Mouse (Mus musculus) liver, adult (tissue): Measurements from ENCODE around the gene Pgs1.

Experiments used
- GATA4 ChIP-seq: IDR thresholded peaks from 2 replicates; pipeline ENCODE4 v1.6.1; 2014; ENCODE audit warnings: mild to moderate bottlenecking, low read length; ENCODE audit not compliant: insufficient replicate concordance

Pgs1 gene

GRCm38 (mm10) chr11:117968716-117969099 lies 17.4 kb upstream of the Pgs1 start:
- TF ChIP-seq GATA4: no peak

GRCm38 (mm10) chr11:117969100-117969944 lies 16.8 kb upstream of the Pgs1 start:
- no peak; the same call in 1 of the 2 replicates for TF ChIP-seq GATA4

GRCm38 (mm10) chr11:117969945-117970872 lies 15.9 kb upstream of the Pgs1 start, which contains the start of gene Socs3:
Gene Socs3 (minus strand): TSS chr11:117970047.
- no peak for TF ChIP-seq GATA4

GRCm38 (mm10) chr11:117971100-117971499 lies 15.0 kb upstream of the Pgs1 start:
- no peak for TF ChIP-seq GATA4

- TF ChIP-seq GATA4: no peak
These were observed 14.3 kb upstream of the Pgs1 start for GRCm38 (mm10) chr11:117971646-117972242.

GRCm38 (mm10) chr11:117972656-117973558 lies 13.2 kb upstream of the Pgs1 start:
- TF ChIP-seq GATA4: no peak

GRCm38 (mm10) chr11:117973569-117973968 lies 12.5 kb upstream of the Pgs1 start:
- no peak for TF ChIP-seq GATA4

GRCm38 (mm10) chr11:117974327-117975125 lies 11.6 kb upstream of the Pgs1 start:
- TF ChIP-seq GATA4: no peak

- peak; percentile 49; the same call in 1 of the 2 replicates for TF ChIP-seq GATA4
These were observed 10.7 kb upstream of the Pgs1 start for GRCm38 (mm10) chr11:117975211-117975967.

- no peak for TF ChIP-seq GATA4
These were observed 10.0 kb upstream of the Pgs1 start for GRCm38 (mm10) chr11:117976081-117976582.

GRCm38 (mm10) chr11:117977694-117978360 lies 8.3 kb upstream of the Pgs1 start:
- no peak for TF ChIP-seq GATA4

- no peak for TF ChIP-seq GATA4
These were observed 6.7 kb upstream of the Pgs1 start for GRCm38 (mm10) chr11:117979388-117979787.
